ENCODE assay signal across 27 mouse cellular contexts in the genomic region with DNA sequence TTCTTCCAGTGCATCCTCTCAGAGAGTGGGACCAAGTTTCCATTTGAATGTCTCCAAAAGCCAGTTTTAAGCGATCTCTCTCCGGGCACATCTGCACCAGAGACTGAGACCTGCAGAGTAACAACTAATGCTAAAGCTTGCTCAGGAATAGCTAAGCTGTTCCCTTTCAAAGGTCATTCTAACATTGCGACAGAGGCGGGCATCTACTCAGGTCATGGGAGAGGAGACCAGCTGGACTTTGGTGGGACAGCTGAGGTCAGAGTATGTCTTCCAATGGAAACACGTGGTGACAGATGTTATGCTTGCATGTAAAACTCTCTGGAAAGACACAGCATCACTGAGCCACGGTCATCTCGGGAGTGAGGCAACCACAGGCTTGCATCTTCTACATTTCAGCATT. TPM values are rescaled to one million over a fixed set of nuclear protein-coding genes. Genes with fewer than 3 reads are reported as not detected.
A peak's percentile ranks its signal among the peaks of the same experiment; 100 is the strongest.
DNase-seq lines count a peak whose midpoint lies in the region; ATAC-seq lines count a peak whose summit lies in the region.
"Had no signal": no experiment of that assay in that cellular context is flagged by ENCODE, and none has a peak within 500 bp of the region (broad histone marks: within the 10 kb centered on the region; RNA-seq: fewer than 3 reads in every experiment).

No protein-coding gene starts in this region.

- 87% methylated on average over 7 of the region's 7 CpGs for WGBS in kidney, embryonic 15.5 days
- WGBS in liver, embryonic 13.5 days (ENCODE audit: insufficient replicate concordance) = 63% methylated on average over 7 of the region's 7 CpGs

- ATAC-seq in kidney, embryonic 15.5 days (replicated peaks; ENCODE audit: low FRiP score) = no peak
- ATAC-seq in liver, embryonic 13.5 days (ENCODE audit: low read depth) = peak; percentile 77
- ATAC-seq: CD4-positive, CD25-positive, alpha-beta regulatory T cell, adult 4 months; forebrain, embryonic 15.5 days; inflammation-experienced regulatory T-cells, adult 6 months; midbrain, embryonic 13.5 days had no signal

- H3K4me2 ChIP-seq in kidney, embryonic 15.5 days = no peak overlapping the region
- H3K4me2 ChIP-seq in liver, embryonic 13.5 days = no peak overlapping the region
- H3K4me2 ChIP-seq: embryonic facial prominence, embryonic 13.5 days; forebrain, embryonic 15.5 days; heart, embryonic 12.5 days; hindbrain, embryonic 14.5 days; limb, embryonic 15.5 days; midbrain, embryonic 13.5 days; neural tube, embryonic 13.5 days had no signal

- no peaks in the 10 kb centered on the region for H3K4me1 ChIP-seq in kidney, embryonic 15.5 days
- H3K4me1 ChIP-seq in liver, embryonic 13.5 days (replicated peaks) = no peaks in the 10 kb centered on the region
- H3K4me1 ChIP-seq: embryonic facial prominence, embryonic 13.5 days; forebrain, embryonic 15.5 days; heart, embryonic 12.5 days; limb, embryonic 10.5 days; midbrain, embryonic 13.5 days; neural tube, embryonic 13.5 days had no signal

- no peaks in the 10 kb centered on the region for H3K27me3 ChIP-seq in kidney, embryonic 15.5 days
- H3K27me3 ChIP-seq in liver, embryonic 13.5 days = no peaks in the 10 kb centered on the region
- H3K27me3 ChIP-seq: embryonic facial prominence, embryonic 13.5 days; forebrain, embryonic 15.5 days; heart, embryonic 12.5 days; limb, embryonic 15.5 days; midbrain, embryonic 13.5 days; neural tube, embryonic 13.5 days had no signal

- H3K9me3 ChIP-seq in kidney, embryonic 15.5 days (replicated peaks) = no peaks in the 10 kb centered on the region
- no peaks in the 10 kb centered on the region for H3K9me3 ChIP-seq in liver, embryonic 13.5 days (replicated peaks)
- H3K9me3 ChIP-seq: embryonic facial prominence, embryonic 13.5 days; forebrain, embryonic 10.5 days; forebrain, embryonic 15.5 days; heart, embryonic 12.5 days; limb, embryonic 10.5 days; limb, embryonic 15.5 days; midbrain, embryonic 13.5 days; neural tube, embryonic 13.5 days had no signal

- H3K9ac ChIP-seq in kidney, embryonic 15.5 days = no peak overlapping the region
- H3K9ac ChIP-seq in liver, embryonic 13.5 days = no peak overlapping the region
- H3K9ac ChIP-seq: embryonic facial prominence, embryonic 13.5 days; forebrain, embryonic 15.5 days; heart, embryonic 12.5 days; hindbrain, embryonic 14.5 days; limb, embryonic 15.5 days; midbrain, embryonic 13.5 days; neural tube, embryonic 13.5 days had no signal

- no peak overlapping the region for H3K4me3 ChIP-seq in kidney, embryonic 15.5 days (replicated peaks)
- no peak overlapping the region for H3K4me3 ChIP-seq in liver, embryonic 13.5 days (replicated peaks)
- H3K4me3 ChIP-seq: embryonic facial prominence, embryonic 13.5 days; forebrain, embryonic 10.5 days; forebrain, embryonic 15.5 days; gastrocnemius, adult 2 months; heart, embryonic 12.5 days; limb, embryonic 10.5 days; limb, embryonic 15.5 days; midbrain, embryonic 13.5 days; neural tube, embryonic 13.5 days had no signal

- H3K36me3 ChIP-seq in kidney, embryonic 15.5 days = peaks cover 27% of the 10 kb centered on the region
- no peaks in the 10 kb centered on the region for H3K36me3 ChIP-seq in liver, embryonic 13.5 days

- no peak overlapping the region for H3K27ac ChIP-seq in kidney, embryonic 15.5 days
- H3K27ac ChIP-seq in liver, embryonic 13.5 days = no peak overlapping the region
- H3K27ac ChIP-seq: embryonic facial prominence, embryonic 13.5 days; forebrain, embryonic 10.5 days; forebrain, embryonic 15.5 days; gastrocnemius, adult 2 months; hindbrain, embryonic 14.5 days; limb, embryonic 10.5 days; limb, embryonic 15.5 days; macrophage; midbrain, embryonic 13.5 days; neural tube, embryonic 13.5 days had no signal

- peak; percentile 25 to 50 for DNase-seq in kidney, adult 8-10 months
- peak; percentile 38 to 62 for DNase-seq in kidney, postnatal 25 days
- no peak for DNase-seq in liver, embryonic 13.5 days
- DNase-seq in yolk sac, embryonic 10.5 days (ENCODE audit: low spot score) = peak; percentile 73
- DNase-seq in cerebellum, adult 9-11 months = no peak
- no peak for DNase-seq in ovary, postnatal 14 days (ENCODE audit: low spot score)
- DNase-seq: adrenal gland, postnatal 14 days; cerebellum, adult 11 months; cerebellum, postnatal 10 days; gastrocnemius, adult 2 months; gastrocnemius, postnatal 36 days; heart, adult 18-20 months; layer of hippocampus, adult 9-11 months; thymus, postnatal 4 days had no signal

RNA-seq across cellular contexts. Expression of gene Rev1, which starts 46.5 kb away (rescaled TPM):
- polyA plus RNA-seq in kidney, embryonic 15.5 days (2015; fragmentation: Nextera tagmentation; extraction: Ambion mirVana) = 25.0 and 26.7 TPM in 2 replicates
- 15.3 and 20.5 TPM in 2 replicates for polyA plus RNA-seq in liver, embryonic 13.5 days (2015; fragmentation: Nextera tagmentation; extraction: Ambion mirVana)

Comparison
In these comparisons a context has a peak if more than half of its experiments do, and no peak if none do; other contexts are left out.
1. DNase-seq: peak in kidney, adult 8-10 months (2 of 2), kidney, postnatal 25 days (2 of 2) and yolk sac, embryonic 10.5 days (single experiment); none in liver, embryonic 13.5 days (single experiment), cerebellum, adult 9-11 months (single experiment) and ovary, postnatal 14 days (single experiment).